Mouse (Mus musculus): Measurements from ENCODE around the gene Defa31. TPM values are rescaled to one million over a fixed set of nuclear protein-coding genes. Genes with fewer than 3 reads are reported as not detected.
"Not testable (repeated sequence)": the region's sequence is repeated elsewhere in the genome, so short reads cannot be mapped to it uniquely, and the experiment has no call there.

The Defa31 gene
- not detected in 2 replicates for total RNA-seq (2017)

DNA sequence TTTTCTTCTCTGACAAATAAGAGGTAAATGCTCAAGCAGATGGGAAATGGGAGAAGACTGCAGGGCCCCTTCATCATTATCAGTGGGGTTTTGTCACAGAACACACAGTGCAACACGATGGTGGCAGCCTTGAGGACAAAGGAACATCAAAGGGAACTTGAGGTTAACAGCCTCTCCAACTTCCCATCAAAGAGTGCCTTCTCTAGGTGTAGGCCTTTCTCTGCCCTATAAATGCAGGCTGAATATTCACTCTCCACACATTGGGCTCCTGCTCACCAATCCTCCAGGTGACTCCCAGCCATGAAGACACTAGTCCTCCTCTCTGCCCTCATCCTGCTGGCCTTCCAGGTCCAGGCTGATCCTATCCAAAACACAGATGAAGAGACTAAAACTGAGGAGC is at the start of gene Defa31:
TSS of gene Defa31 (plus strand) at position 301 of the 400 bp plus-strand sequence.
- ATAC-seq (replicated peaks; ENCODE audit: low read depth, poor library complexity, severe bottlenecking) = not testable (repeated sequence)

- ATAC-seq (replicated peaks; ENCODE audit: low read depth, poor library complexity, severe bottlenecking) = not testable (repeated sequence)
Observed at GRCm38 (mm10) chr8:21161977-21162376, 29.4 kb upstream of the Defa31 start, which contains the start of gene Defa22. TSS of gene Defa22 (plus strand) at chr8:21162277.

DNA sequence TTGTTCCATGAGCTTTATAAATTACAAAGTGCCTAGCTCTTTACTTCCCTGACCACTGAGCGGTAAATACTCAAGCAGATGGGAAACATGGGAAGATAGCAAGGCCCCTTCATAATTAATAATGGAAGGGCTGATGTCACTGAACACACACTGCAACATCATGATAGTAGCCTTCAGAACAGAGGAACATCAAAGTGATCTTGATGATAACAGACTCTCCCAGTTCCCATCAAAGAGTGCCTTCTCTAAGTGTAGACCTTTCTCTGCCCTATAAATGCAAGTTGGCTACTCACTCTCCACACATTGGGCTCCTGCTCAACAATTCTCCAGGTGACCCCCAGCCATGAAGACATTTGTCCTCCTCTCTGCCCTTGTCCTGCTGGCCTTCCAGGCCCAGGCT is 9.8 kb downstream of the Defa31 start, which contains the start of gene Gm15293:
TSS of gene Gm15293 (plus strand) at position 301 of the 400 bp plus-strand sequence.
- ATAC-seq (replicated peaks; ENCODE audit: low read depth, poor library complexity, severe bottlenecking) = not testable (repeated sequence)

Other genes with a start within 250 kb of the Defa31 start
- gene AY761185, start 246.9 kb upstream of the Defa31 start, total RNA-seq (2017) = not detected in 2 replicates
- gene Defa21, start 166.1 kb upstream of the Defa31 start, total RNA-seq (2017) = not detected in 2 replicates
- not detected in 2 replicates for gene Defa23, start 136.6 kb upstream of the Defa31 start, total RNA-seq (2017)
- not detected in 2 replicates for gene Defa35, start 126.6 kb upstream of the Defa31 start, total RNA-seq (2017)
- not detected in 2 replicates for gene Defa25, start 107.2 kb upstream of the Defa31 start, total RNA-seq (2017)
- gene Gm14851, start 95.6 kb upstream of the Defa31 start, total RNA-seq (2017) = not detected in 2 replicates
- gene Defa30, start 57.0 kb upstream of the Defa31 start, total RNA-seq (2017) = not detected in 2 replicates
- not detected in 2 replicates for gene Defa22, start 29.3 kb upstream of the Defa31 start, total RNA-seq (2017)
- gene Gm15293, start 9.9 kb downstream of the Defa31 start, total RNA-seq (2017) = not detected in 2 replicates
- gene Gm15292, start 58.1 kb downstream of the Defa31 start, total RNA-seq (2017) = not detected in 2 replicates
- gene Defa27, start 123.9 kb downstream of the Defa31 start, total RNA-seq (2017) = not detected in 2 replicates
- gene Defa29, start 135.4 kb downstream of the Defa31 start, total RNA-seq (2017) = not detected in 2 replicates
- not detected in 2 replicates for gene Defa2, start 186.9 kb downstream of the Defa31 start, total RNA-seq (2017)
- gene Defa33, start 200.2 kb downstream of the Defa31 start, total RNA-seq (2017) = not detected in 2 replicates
- not detected in 2 replicates for gene Defa36, start 235.8 kb downstream of the Defa31 start, total RNA-seq (2017)